Mouse (Mus musculus) 3T3-L1 (cell line): ENCODE data around the gene 3425401B19Rik.

Source experiments
- DNase-seq: peaks from one replicate; pipeline ENCODE4 v3.0.0-alpha.2; 2015; ENCODE audit warnings: low read depth, low spot score

Gene 3425401B19Rik

DNA sequence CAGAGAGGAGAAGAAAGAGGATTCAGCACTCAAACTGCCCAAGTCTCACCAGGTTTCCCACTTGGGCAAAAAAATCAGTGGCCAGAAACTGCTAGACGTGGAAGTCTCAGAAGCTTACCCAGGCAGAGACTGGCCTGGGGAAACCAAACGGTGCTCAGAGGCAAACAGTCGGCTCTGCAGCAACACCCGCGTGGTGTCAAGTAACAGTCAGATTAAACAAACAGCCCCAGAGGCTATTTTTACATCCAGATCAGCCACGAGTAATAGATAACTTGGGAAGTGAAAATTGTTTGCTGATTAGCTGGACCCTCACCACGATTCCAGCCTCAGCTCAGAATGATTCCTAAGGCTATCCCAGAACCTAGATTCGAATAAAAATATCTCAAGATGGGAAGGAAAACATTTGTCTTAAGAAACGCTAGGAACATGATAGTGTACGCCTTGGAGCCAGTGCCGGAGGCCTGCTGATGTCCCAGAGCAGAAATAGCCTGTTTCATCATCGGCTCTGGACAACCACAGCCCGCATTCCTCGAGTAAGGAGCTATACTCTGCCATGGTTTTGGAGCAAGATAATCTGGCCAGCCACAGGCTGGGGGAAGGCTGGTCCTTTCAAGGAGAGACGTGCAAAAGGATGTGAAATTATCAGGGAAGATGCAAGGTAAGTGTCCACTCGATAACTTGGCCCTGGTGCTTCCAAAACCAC lies at the start of gene 3425401B19Rik:
TSS of gene 3425401B19Rik (minus strand) at position 170 of the 703 bp plus-strand sequence.
- peak; percentile 11 for DNase-seq

DNA sequence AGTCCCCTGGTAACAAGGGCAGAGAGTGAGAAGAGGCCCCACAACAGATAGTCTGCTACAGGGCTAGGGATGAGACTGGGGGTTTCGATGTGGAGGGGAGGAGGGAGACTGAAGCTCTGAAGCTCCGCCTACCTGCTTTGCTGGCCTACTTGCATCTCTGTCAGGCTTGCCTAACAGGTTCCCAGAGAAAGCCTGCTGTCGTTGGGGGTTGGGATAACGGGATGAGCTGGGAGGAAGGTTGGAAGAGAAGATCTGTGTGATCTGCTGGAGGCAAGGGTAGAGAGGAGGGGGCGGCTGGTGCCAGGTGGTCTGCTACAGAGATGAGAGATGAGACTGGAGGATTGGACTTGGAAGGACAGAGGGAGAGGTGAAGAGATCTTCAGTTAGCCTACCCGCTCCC lies 47.9 kb upstream of the 3425401B19Rik start:
- no peak for DNase-seq

- DNase-seq: no peak
Measured at GRCm38 (mm10) chr14:32726864-32727263, 41.8 kb upstream of the 3425401B19Rik start.

DNA sequence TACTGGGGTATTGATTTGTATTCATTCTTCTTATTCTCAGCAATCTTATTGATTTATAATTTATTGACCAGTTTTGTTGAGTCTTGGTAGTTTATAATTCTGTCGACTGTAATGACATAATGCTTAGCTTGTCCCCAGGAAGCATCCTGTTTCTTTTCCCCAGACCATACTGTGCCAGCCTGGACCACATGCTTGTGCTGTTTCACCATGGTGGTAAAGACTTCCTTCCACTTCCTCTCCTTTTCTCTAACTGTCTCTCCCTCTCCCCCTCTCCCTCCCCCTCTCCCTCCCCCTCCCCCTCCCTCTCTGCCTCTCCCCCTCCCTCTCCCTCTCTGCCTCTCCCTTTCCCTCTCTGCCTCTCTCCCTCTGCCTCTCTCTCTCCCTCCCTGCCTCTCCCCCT lies 36.4 kb upstream of the 3425401B19Rik start:
- DNase-seq: no peak

GRCm38 (mm10) chr14:32716763-32717439 lies 31.8 kb upstream of the 3425401B19Rik start:
- DNase-seq: no peak

- DNase-seq: no peak
Measured at GRCm38 (mm10) chr14:32715489-32715888, 30.4 kb upstream of the 3425401B19Rik start.

DNA sequence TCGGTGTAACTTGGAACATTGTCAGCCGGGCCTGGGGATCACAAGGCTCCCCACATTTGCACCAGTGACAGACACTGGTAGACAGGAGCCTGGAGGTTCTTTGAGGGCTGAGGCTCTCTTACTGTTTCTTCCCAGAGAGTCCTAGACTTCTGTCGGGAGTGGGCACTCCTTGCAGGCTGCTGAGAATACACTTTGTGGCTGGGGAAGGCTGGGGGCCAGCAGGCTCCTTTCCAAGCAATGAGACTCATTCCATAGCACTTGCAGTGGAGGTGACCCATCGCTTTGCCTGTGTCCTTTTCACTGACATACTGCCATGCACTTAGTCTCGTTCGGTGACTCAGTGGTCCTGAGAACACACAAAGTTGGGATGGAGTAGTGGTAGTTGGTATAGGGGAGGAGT lies 30.0 kb upstream of the 3425401B19Rik start:
- DNase-seq: no peak

GRCm38 (mm10) chr14:32709861-32710260 lies 24.8 kb upstream of the 3425401B19Rik start:
- no peak for DNase-seq

DNA sequence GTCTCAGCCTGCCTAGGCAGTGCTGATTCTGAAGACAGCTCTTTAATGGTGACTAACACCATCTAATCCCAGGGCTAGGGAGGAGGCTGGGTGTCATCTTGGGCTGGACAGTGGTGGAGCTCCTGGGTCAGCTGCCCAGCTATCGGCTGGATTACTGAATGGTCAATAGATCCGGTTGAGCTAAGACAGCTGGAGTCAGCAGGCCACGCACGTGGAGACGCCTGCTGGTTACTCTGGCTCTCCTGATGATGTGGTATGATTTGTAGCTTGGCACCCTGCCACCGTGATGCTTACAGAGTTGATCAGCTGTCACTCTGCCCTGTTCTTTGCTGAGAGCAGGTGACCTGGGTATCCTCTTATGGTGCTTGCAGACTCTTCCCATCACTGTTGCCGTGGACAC lies 23.7 kb upstream of the 3425401B19Rik start:
- no peak for DNase-seq

DNA sequence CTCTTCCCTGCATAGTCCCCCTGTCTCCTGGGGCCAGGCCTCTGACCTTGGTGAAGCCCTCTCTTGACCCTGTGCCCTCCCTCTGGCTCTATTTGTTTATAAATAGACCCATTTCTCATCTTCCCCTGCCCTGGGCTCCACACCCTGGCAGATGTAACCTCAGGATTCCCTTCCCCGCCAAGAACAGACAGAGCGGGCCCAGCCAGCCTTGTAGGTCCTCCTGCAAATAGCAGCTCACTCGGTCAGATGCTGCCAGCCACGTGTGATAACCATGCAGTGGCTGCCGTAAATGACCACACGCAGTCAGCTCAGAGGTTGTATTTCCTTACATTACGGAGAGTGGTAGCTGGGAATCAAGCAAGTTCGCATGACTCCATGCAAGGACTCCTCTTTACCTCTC lies 22.8 kb upstream of the 3425401B19Rik start:
- no peak for DNase-seq

- DNase-seq: no peak
Measured at GRCm38 (mm10) chr14:32700972-32701371, 15.9 kb upstream of the 3425401B19Rik start.

DNA sequence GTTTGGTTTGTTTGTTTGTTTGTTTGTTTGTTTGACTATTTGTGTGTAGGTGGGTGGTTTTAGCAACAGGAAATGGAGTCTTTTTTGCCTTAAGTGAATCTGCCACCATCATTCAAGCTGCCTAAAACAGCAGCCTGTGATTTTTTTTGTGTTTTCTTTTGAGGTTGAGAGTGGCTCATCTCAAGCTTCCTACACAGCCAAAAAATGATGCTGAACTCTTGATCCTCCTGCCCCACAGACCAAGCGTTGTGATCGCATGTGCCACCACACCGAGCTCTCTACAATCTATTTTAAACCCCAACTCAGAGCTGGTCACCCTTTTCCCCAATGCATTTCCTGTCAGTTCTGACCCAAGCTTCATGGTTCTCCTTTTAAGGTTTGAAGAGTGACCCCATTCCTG lies 13.5 kb upstream of the 3425401B19Rik start:
- DNase-seq: no peak

GRCm38 (mm10) chr14:32697774-32698173 lies 12.7 kb upstream of the 3425401B19Rik start:
- DNase-seq: no peak

DNA sequence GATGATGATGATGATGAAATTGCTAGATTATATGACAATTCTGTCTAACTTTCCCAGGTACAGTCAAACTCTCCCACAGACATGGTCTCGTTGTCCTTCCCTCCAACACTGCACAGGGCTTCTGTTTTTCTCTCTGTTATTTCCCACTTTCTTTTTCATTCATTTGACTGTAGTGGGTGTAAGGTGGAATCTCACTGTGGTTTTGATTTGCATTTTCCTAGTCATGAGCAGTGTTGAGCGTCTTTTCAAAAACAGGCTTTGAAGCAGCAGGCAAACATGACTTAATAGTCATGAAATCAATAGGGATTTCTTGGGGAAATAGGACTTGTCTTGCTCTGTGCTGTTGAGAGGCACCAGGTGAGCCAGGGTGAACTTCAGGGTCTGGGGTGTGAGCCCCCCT lies 11.3 kb upstream of the 3425401B19Rik start:
- DNase-seq: no peak

DNA sequence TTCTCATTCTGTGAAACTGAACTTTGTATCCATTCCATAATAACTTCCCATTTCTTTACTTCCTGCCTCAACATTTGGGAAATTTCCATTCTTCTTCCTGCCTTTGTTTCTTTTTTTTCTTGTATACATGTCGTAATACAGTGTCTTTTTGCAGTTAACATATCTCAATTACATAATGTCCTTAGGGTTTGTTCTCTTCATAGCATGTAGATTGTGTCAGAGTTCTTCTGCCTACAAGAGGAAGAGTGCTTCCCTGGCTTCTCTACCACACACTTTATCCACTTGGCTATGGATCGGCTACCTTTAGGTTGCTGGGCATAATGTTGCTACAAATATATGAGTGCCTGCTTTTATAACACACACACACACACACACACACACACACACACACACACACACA lies 10.8 kb upstream of the 3425401B19Rik start:
- DNase-seq: no peak

DNA sequence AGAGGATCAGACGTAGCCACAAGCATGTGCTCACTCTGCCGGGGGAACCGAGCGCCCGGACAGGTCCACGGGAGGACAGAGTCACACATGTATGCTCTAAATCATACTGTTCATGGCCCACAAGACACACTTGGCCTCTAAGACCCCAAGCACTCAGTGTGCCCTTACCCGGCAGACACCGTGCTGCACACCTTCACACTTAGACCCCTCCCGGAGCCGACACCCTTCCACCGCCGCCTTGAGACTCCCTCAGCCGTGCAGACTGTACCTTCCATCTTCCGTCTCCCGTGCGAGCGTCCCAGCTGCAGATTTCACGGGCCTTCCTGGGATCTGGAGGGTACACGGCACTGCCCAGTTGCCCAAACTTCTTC lies 373 bp downstream of the 3425401B19Rik start:
- no peak for DNase-seq

DNA sequence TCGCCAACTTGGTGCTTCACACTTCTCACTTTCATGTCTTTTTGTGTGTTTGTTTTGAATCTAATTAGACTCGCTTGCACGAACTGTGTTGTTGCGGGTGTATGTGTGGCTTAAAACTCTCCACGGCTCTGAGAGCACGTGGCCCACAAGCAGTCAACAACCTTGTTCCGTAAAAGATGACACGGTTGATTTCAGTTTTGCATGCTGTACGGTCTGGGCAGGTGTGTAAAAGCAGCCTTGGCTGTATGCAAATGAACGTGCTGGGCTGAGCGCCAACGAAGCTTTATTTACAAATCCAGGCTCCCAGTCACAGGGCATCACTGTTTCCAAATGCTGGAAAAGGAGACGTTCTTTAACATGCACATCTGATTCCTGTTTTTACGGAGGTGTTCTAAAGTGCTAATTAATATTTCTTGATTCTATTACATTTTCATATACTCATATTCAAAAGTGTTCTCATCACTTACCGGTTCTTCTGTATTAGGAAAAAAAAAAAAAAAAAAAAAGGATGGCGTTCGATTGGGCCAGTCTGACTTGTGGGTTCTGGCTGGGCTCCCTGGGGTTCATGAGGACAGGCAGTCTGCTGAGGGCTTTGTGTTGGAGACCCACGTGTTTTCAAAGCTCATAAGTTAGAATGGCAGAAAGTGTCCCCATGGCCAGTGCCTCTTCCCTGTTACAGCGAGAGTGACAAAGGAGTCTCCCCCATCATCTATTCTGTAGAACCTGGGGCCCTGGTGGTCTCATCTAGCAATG lies 935 bp downstream of the 3425401B19Rik start:
- no peak for DNase-seq

DNA sequence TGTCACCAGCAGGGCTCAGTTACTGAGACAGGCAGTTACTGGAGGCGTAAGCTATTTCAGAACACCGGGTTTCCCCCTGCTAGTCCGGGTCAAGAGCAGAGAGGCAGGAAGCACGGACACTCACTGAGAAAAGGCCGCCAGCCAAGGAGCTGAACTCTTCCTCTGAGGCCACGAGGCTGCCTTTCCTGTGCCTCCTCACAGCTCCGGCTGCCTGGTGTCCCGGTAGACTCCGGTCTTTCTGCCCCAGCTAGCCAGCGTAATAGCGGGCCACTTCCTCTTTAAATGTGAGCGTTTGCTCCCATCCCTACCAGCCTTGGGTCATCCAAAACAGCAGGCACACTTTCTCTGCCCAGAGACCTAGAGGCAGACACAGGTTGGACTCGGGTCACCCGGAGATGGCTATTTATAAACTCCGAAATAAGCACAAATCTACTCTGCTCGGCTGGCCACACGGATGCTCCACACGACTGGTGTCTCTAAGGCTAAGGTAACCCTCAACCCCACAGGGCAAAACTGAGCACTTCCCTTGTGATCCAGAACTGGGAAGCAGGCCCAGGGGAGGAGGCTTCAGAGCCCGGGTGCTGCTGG lies 1.7 kb downstream of the 3425401B19Rik start:
- no peak for DNase-seq

- no peak for DNase-seq
Measured at GRCm38 (mm10) chr14:32682536-32682935, 2.6 kb downstream of the 3425401B19Rik start.

- no peak for DNase-seq
Measured at GRCm38 (mm10) chr14:32681603-32682002, 3.5 kb downstream of the 3425401B19Rik start.

DNA sequence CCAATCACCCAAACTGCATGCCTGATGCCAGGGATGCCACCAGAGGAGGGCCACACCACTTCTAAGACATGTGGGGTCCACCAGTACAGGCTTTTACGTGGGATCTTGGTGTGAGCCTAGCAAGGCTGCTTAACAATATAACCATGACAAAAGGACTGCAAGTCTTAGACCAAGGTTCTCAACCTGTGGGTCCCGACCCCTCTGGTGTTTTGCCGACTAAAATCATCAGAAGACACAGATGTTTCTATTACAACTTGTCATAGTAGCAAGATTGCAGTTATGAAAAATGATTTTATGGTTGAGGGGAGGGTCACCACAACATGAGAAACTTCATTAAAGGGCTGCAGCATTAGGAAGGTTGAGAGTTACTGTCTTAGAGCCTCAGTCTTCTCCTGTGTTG lies 6.5 kb downstream of the 3425401B19Rik start:
- DNase-seq: no peak

DNA sequence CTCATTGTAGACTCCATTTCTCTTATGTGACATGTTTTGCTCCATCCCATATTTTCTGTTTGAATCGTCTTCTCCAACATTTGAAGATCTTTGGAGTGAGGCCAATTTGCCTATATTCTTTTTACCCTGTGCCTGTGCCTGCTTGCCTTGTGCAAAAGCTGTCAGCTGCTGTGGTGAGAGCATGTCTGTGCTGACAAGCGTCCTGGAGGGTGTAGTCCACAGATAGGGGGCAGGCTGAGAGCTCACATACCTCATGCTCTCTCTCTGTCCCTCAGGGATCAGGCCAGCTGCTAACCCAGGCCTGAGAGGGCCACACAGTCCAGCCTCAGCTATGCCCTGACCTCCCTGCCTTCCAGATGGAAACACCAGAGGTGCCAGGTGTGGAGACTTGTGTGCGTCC lies 11.9 kb downstream of the 3425401B19Rik start:
- no peak for DNase-seq
